Mouse (Mus musculus) limb, embryonic 12.5 days (tissue): ENCODE data around the gene Dcp1a. TPM values are rescaled to one million over a fixed set of nuclear protein-coding genes. Genes with fewer than 3 reads are reported as not detected.
A peak's percentile ranks its signal among the peaks of the same experiment; 100 is the strongest.

Experiments
- ATAC-seq: fragments of 200-750 bp; cut with Nextera tagmentation; 2 replicates; pipeline ENCODE4 v1.8.0; 2017; ENCODE audit warnings: low read depth, moderate TSS enrichment; ENCODE audit not compliant: insufficient number of reproducible peaks, insufficient read depth, low FRiP score, low TSS enrichment
- H3K27ac ChIP-seq: fragments of 300-500 bp; sonication (generic); 2 replicates; pipeline ENCODE4 v1.5.1; 2016; ENCODE audit warnings: mild to moderate bottlenecking, moderate library complexity
- H3K27me3 ChIP-seq: fragments of 300-500 bp; sonication (generic); 2 replicates; pipeline ENCODE4 v1.6.1; 2016; ENCODE audit warnings: mild to moderate bottlenecking, moderate library complexity
- H3K36me3 ChIP-seq: fragments of 300-500 bp; sonication (generic); 2 replicates; pipeline ENCODE4 v1.6.1; 2016; ENCODE audit warnings: mild to moderate bottlenecking, moderate library complexity
- H3K4me1 ChIP-seq: fragments of 300-500 bp; sonication (generic); replicated peaks from 2 replicates; pipeline ENCODE4 v1.6.1; 2016
- H3K4me2 ChIP-seq: fragments of 300-500 bp; sonication (generic); 2 replicates; pipeline ENCODE4 v1.6.1; 2016; ENCODE audit warnings: mild to moderate bottlenecking, moderate library complexity
- H3K4me3 ChIP-seq: fragments of 300-500 bp; sonication (generic); replicated peaks from 2 replicates; pipeline ENCODE4 v1.5.1; 2016; ENCODE audit warnings: mild to moderate bottlenecking
- H3K9ac ChIP-seq: fragments of 300-500 bp; sonication (generic); replicated peaks from 2 replicates; pipeline ENCODE4 v1.6.1; 2016; ENCODE audit warnings: mild to moderate bottlenecking, moderate library complexity
- H3K9me3 ChIP-seq: fragments of 300-500 bp; sonication (generic); 2 replicates; pipeline ENCODE4 v1.6.1; 2016; ENCODE audit warnings: mild to moderate bottlenecking, moderate library complexity
- WGBS: fragments of 180-500 bp; shearing (Covaris S2); methylation state at CpG from one replicate; pipeline ENCODE4 v1.1.7; 2016; 5-methylcytosine and 5-hydroxymethylcytosine counted together
- microRNA-seq: library from miRNA; unstranded; fragments of <30 nt; microRNA quantifications from one replicate; pipeline ENCODE4, GENCODE M21; 2017
- polyA plus RNA-seq: library from polyadenylated mRNA; unstranded; fragments of >200 nt; fragmentation: Nextera tagmentation; extraction: Ambion mirVana; gene quantifications from 2 replicates; pipeline ENCODE4 v1.2.1, GENCODE M21; 2016

The Dcp1a gene
- polyA plus RNA-seq, 1 experiment from 2014 or later: 38.1 TPM

DNA sequence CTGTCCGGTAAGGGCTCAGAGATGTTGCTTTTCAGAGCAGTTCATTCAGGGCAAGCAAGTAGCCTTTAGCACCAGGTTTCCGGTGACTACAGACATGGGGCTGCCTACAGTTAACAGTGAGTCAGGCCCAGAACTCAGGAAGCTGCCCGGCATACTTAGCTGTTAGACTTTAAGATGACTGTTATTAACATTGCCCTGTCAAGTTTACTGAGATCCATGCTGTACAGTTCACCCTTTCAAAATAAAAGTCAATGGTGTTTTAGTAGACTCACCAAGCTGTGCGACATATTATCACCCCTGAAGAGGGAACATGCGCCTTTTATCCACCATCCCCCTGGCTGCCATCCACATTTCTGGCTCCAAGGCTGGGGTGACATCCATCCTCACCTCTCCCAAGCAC lies 96.9 kb downstream of the Dcp1a start:
- Histone ChIP-seq H3K36me3 (peaks cover 52% of the 10 kb centered on the region), H3K9ac (no peak overlapping the region), H3K9me3 (no peaks in the 10 kb centered on the region), H3K4me2 (no peak overlapping the region), H3K4me1 (peaks cover 14% of the 10 kb centered on the region; the same call in 1 of the 2 replicates), H3K27ac (no peak overlapping the region), H3K4me3 (no peak overlapping the region), H3K27me3 (no peaks in the 10 kb centered on the region)
- ATAC-seq: no peak
- WGBS: 63% methylated on average over 5 of the region's 5 CpGs

Small RNA genes lying within 50 kb of the gene (microRNA-seq; reads per million reads assigned to microRNA genes)
- 5.1 reads per million, percentile 15 among the genes with 10 or more reads in this experiment for gene Mir3076

Other genes starting within 250 kb of the Dcp1a start
- 3.0 and 3.6 TPM in 2 replicates for gene Cacna1d, start 11.9 kb downstream of the Dcp1a start, polyA plus RNA-seq
- 242 and 244 TPM in 2 replicates for gene Tkt, start 68.8 kb downstream of the Dcp1a start, polyA plus RNA-seq
- gene Prkcd, start 146.7 kb downstream of the Dcp1a start, polyA plus RNA-seq: 54.1 and 56.2 TPM in 2 replicates
- gene Rft1, start 174.8 kb downstream of the Dcp1a start, polyA plus RNA-seq: 20.3 and 21.7 TPM in 2 replicates
- gene Sfmbt1, start 235.3 kb downstream of the Dcp1a start, polyA plus RNA-seq: 16.9 and 18.1 TPM in 2 replicates